Mouse (Mus musculus) testis, adult 2 months (tissue): ENCODE measurements around the gene Nrg3.

ENCODE experiments used
- CTCF ChIP-seq: fragments of 200-500 bp; IDR thresholded peaks from 2 replicates; pipeline ENCODE4 v1.5.1; 2012; ENCODE audit warnings: low read depth, mild to moderate bottlenecking, inconsistent platforms, low read length, moderate library complexity; ENCODE audit not compliant: control insufficient read depth, insufficient read depth, insufficient replicate concordance
- POLR2A ChIP-seq: fragments of 200-500 bp; IDR thresholded peaks from 2 replicates; pipeline ENCODE4 v1.6.1; 2012; ENCODE audit warnings: low read depth, mild to moderate bottlenecking, inconsistent platforms, low read length, moderate library complexity; ENCODE audit not compliant: control insufficient read depth

DNA sequence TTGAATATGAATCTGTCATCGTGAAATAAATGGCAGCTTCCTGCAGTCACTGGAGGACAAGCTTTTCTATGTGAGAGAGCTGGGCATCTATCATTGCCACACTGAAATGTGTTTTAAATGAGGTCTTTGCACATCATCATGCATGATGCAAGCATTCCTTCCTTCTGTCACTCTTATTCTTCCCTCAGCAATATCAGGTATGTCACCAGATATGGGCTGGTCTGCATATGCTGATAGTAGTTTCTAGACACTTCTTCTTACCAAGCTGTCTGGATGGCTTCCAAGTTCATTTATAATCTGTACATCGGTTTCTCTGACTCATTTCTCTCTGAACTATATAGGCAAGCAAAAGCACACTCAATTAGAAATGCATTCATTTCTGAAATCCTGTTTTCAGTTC lies 925.6 kb downstream of the Nrg3 start:
- TF ChIP-seq CTCF (no peak), POLR2A (no peak)
